19 mouse cellular contexts compared by ENCODE assay signal in the genomic region with DNA sequence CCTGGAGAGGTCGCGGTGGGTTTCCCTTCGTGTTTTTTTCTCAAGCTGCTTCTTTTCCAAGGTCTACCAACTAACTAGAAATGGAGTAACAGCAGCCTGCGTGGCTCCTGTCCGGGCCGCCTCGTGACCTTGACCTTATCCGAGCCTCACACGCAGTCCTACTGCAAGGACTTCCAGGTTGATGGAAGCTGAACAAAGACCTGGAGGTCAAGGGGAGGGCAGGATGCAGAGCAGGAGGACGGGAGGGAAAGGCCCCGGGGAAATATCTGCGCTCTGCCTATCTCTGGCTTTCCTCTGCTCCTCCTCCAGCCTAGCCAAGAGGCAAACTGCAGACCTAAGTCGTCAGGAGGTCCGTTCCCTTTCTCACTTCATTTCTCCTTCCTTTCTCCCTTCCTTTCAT. TPM values are rescaled to one million over a fixed set of nuclear protein-coding genes. Genes with fewer than 3 reads are reported as not detected.
DNase-seq lines count a peak whose midpoint lies in the region; ATAC-seq and TF ChIP-seq lines count a peak whose summit lies in the region.
"Had no signal": no experiment of that assay in that cellular context is flagged by ENCODE, and none has a peak within 500 bp of the region (broad histone marks: within the 10 kb centered on the region; RNA-seq: fewer than 3 reads in every experiment).

No protein-coding gene starts in this region.

- H3K27ac ChIP-seq in forebrain, embryonic 10.5 days, result peak overlapping the region; percentile 13; the same call in 1 of the 2 replicates
- no peak overlapping the region for H3K27ac ChIP-seq in forebrain, embryonic 11.5 days (ENCODE audit: low read depth, low read length)
- H3K27ac ChIP-seq in intestine, embryonic 14.5 days (ENCODE audit: low read depth), result no peak overlapping the region
- no peak overlapping the region for H3K27ac ChIP-seq in intestine, embryonic 15.5 days
- peak overlapping the region; percentile 95 for H3K27ac ChIP-seq in ES-E14 (ENCODE audit: insufficient read depth, low read depth, low read length, poor library complexity, severe bottlenecking)
- no peak overlapping the region for H3K27ac ChIP-seq in hindbrain, embryonic 13.5 days
- H3K27ac ChIP-seq: liver, embryonic 14.5 days; macrophage had no signal

- peak overlapping the region; percentile 11; the same call in 1 of the 2 replicates for H3K4me3 ChIP-seq in forebrain, embryonic 10.5 days
- no peak overlapping the region for H3K4me3 ChIP-seq in forebrain, embryonic 11.5 days (ENCODE audit: low read depth, low read length)
- no peak overlapping the region for H3K4me3 ChIP-seq in intestine, embryonic 14.5 days (ENCODE audit: low read depth, low read length)
- H3K4me3 ChIP-seq in intestine, embryonic 15.5 days (replicated peaks), result no peak overlapping the region
- peak overlapping the region; percentile 49 to 74 for H3K4me3 ChIP-seq in ES-E14 (ENCODE audit: insufficient read depth in 1 of 2, low read depth in 1 of 2, low read length in 2 of 2, poor library complexity in 1 of 2, severe bottlenecking in 1 of 2)
- no peak overlapping the region for H3K4me3 ChIP-seq in hindbrain, embryonic 13.5 days

- no peak overlapping the region for H3K9ac ChIP-seq in forebrain, embryonic 11.5 days (ENCODE audit: low read length)
- H3K9ac ChIP-seq in intestine, embryonic 14.5 days (ENCODE audit: low read length), result no peak overlapping the region
- no peak overlapping the region for H3K9ac ChIP-seq in intestine, embryonic 15.5 days
- peak overlapping the region; percentile 64 for H3K9ac ChIP-seq in ES-E14 (ENCODE audit: insufficient read depth, low read depth, low read length, poor library complexity, severe bottlenecking)
- no peak overlapping the region for H3K9ac ChIP-seq in hindbrain, embryonic 13.5 days
- H3K9ac ChIP-seq: liver, embryonic 14.5 days had no signal

- whole genome bisulfite sequencing in forebrain, embryonic 10.5 days, result 16% methylated on average over 14 of the region's 14 CpGs
- 15% methylated on average over 14 of the region's 14 CpGs for WGBS in forebrain, embryonic 11.5 days
- WGBS in intestine, embryonic 14.5 days, result 10% methylated on average over 14 of the region's 14 CpGs
- WGBS in intestine, embryonic 15.5 days, result 21% methylated on average over 14 of the region's 14 CpGs
- 19% methylated on average over 14 of the region's 14 CpGs for WGBS in hindbrain, embryonic 13.5 days

- in situ Hi-C loops in ES-E14 (cut with MboI; ENCODE audit: low sequenced_read_pairs in 2 of 2, unreplicated experiment in 2 of 2), result no loop called here

- H3K27me3 ChIP-seq in forebrain, embryonic 10.5 days (ENCODE audit: poor library complexity, severe bottlenecking), result peaks cover 46% of the 10 kb centered on the region
- H3K27me3 ChIP-seq in forebrain, embryonic 11.5 days (ENCODE audit: control insufficient read depth, insufficient read depth, low read length), result peaks cover 7% of the 10 kb centered on the region; the same call in 1 of the 2 replicates
- peaks cover 26% of the 10 kb centered on the region for H3K27me3 ChIP-seq in intestine, embryonic 14.5 days (replicated peaks; ENCODE audit: control insufficient read depth, insufficient read depth, low read length)
- peaks cover 11% of the 10 kb centered on the region for H3K27me3 ChIP-seq in intestine, embryonic 15.5 days (replicated peaks)
- peaks cover 38% of the 10 kb centered on the region for H3K27me3 ChIP-seq in hindbrain, embryonic 13.5 days

- no peak for ATAC-seq in forebrain, embryonic 11.5 days (replicated peaks; ENCODE audit: low FRiP score)
- no peak for ATAC-seq in intestine, embryonic 14.5 days (replicated peaks; ENCODE audit: low FRiP score, low TSS enrichment, low read depth)
- no peak for ATAC-seq in intestine, embryonic 15.5 days
- ATAC-seq in hindbrain, embryonic 13.5 days (ENCODE audit: low FRiP score), result no peak
- ATAC-seq: Patski had no signal

- no peaks in the 10 kb centered on the region for H3K9me3 ChIP-seq in forebrain, embryonic 10.5 days
- no peaks in the 10 kb centered on the region for H3K9me3 ChIP-seq in forebrain, embryonic 11.5 days (ENCODE audit: control insufficient read depth, low read length)
- no peaks in the 10 kb centered on the region for H3K9me3 ChIP-seq in intestine, embryonic 14.5 days (ENCODE audit: control insufficient read depth, low read length)
- no peaks in the 10 kb centered on the region for H3K9me3 ChIP-seq in intestine, embryonic 15.5 days
- H3K9me3 ChIP-seq in ES-E14 (ENCODE audit: control insufficient read depth, insufficient read depth, low read depth, low read length), result no peaks in the 10 kb centered on the region
- H3K9me3 ChIP-seq in hindbrain, embryonic 13.5 days, result no peaks in the 10 kb centered on the region

- no peak overlapping the region for H3K4me2 ChIP-seq in forebrain, embryonic 11.5 days (ENCODE audit: low read depth, low read length, severe bottlenecking)
- peak overlapping the region; percentile 20; the same call in 1 of the 2 replicates for H3K4me2 ChIP-seq in intestine, embryonic 14.5 days (ENCODE audit: low read length)
- H3K4me2 ChIP-seq in intestine, embryonic 15.5 days (replicated peaks), result no peak overlapping the region; the same call in 1 of the 2 replicates
- 0 out of 2 replicates have a peak overlapping the region, but pooled peaks have one; percentile 13 for H3K4me2 ChIP-seq in hindbrain, embryonic 13.5 days

- H3K36me3 ChIP-seq in forebrain, embryonic 10.5 days (replicated peaks), result no peaks in the 10 kb centered on the region
- H3K36me3 ChIP-seq in forebrain, embryonic 11.5 days (ENCODE audit: control insufficient read depth, insufficient read depth, low read length), result no peaks in the 10 kb centered on the region
- no peaks in the 10 kb centered on the region for H3K36me3 ChIP-seq in intestine, embryonic 14.5 days (ENCODE audit: control insufficient read depth, insufficient read depth, low read length)
- no peaks in the 10 kb centered on the region for H3K36me3 ChIP-seq in intestine, embryonic 15.5 days
- H3K36me3 ChIP-seq in ES-E14 (ENCODE audit: control insufficient read depth, insufficient read depth, low read length, poor library complexity, severe bottlenecking), result no peaks in the 10 kb centered on the region; the same call in 1 of the 2 replicates
- H3K36me3 ChIP-seq in hindbrain, embryonic 13.5 days, result no peaks in the 10 kb centered on the region

- no peak for DNase-seq in forebrain, embryonic 10.5 days (ENCODE audit: extremely low spot score, low spot score)
- no peak for DNase-seq in forebrain, embryonic 11.5 days (ENCODE audit: low spot score)
- no peak for DNase-seq in intestine, embryonic 14.5 days (ENCODE audit: low spot score)
- DNase-seq in ES-E14 (ENCODE audit: low read depth, low spot score), result no peak
- DNase-seq in urinary bladder, postnatal 10 days (ENCODE audit: low spot score), result no peak
- no peak for DNase-seq in cerebellum, postnatal 4 days (ENCODE audit: low spot score in 2 of 2)
- DNase-seq: B cell, adult 2 months; cerebellum, postnatal 10 days; kidney, adult 18-20 months; layer of hippocampus, postnatal 36 days; spleen, adult 18-20 months had no signal

- H3K4me1 ChIP-seq in forebrain, embryonic 10.5 days, result peaks cover 35% of the 10 kb centered on the region
- H3K4me1 ChIP-seq in forebrain, embryonic 11.5 days (replicated peaks; ENCODE audit: control insufficient read depth, insufficient read depth, low read length), result no peaks in the 10 kb centered on the region; the same call in 1 of the 2 replicates
- H3K4me1 ChIP-seq in intestine, embryonic 14.5 days (replicated peaks; ENCODE audit: control insufficient read depth, insufficient read depth, low read length), result 0 out of 2 replicates have a peak, but pooled peaks cover 4% of the 10 kb centered on the region
- no peaks in the 10 kb centered on the region for H3K4me1 ChIP-seq in intestine, embryonic 15.5 days (replicated peaks)
- H3K4me1 ChIP-seq in ES-E14 (ENCODE audit: control insufficient read depth in 2 of 2, insufficient read depth in 2 of 2, low read length in 2 of 2, poor library complexity in 1 of 2), result peaks cover 8 to 21% of the 10 kb centered on the region in 2 experiments
- H3K4me1 ChIP-seq in hindbrain, embryonic 13.5 days (replicated peaks), result peaks cover 7% of the 10 kb centered on the region; the same call in 1 of the 2 replicates

TF ChIP-seq in ES-E14, 5 proteins besides CTCF, POLR2A, EP300 and RAD21:
- no peak for TF ChIP-seq HCFC1 (IDR thresholded peaks at IDR 0.05; ENCODE audit: borderline replicate concordance, insufficient read depth, low read length)
- TF ChIP-seq ZC3H11A (IDR thresholded peaks at IDR 0.05; ENCODE audit: borderline replicate concordance, low read depth, low read length), result no peak
- 0 out of 2 replicates have a peak, but pooled peaks have one; percentile 9 for TF ChIP-seq CHD2 (IDR thresholded peaks at IDR 0.05; ENCODE audit: low read depth, low read length)

RNA-seq across cellular contexts. Expression of gene Dmrt1, which starts 18.9 kb away (rescaled TPM):
- 0.53 and 0.61 TPM in 2 replicates for polyA plus RNA-seq in forebrain, embryonic 10.5 days (2016; fragmentation: Nextera tagmentation; extraction: Ambion mirVana)
- 0.95 and 1.0 TPM in 2 replicates for polyA plus RNA-seq in forebrain, embryonic 11.5 days (2014; fragmentation: Nextera tagmentation; extraction: Ambion mirVana)
- not detected in 2 replicates for polyA plus RNA-seq in intestine, embryonic 14.5 days (2014; fragmentation: Nextera tagmentation; extraction: Ambion mirVana)
- polyA plus RNA-seq in intestine, embryonic 15.5 days (2015; fragmentation: Nextera tagmentation; extraction: Ambion mirVana), result not detected in 2 replicates
- total RNA-seq in ES-E14 (2012; rRNA removed), result 7.9 and 12.3 TPM in 2 replicates
- not detected in 2 replicates for polyA plus RNA-seq in hindbrain, embryonic 13.5 days (2015; fragmentation: Nextera tagmentation; extraction: Ambion mirVana)
- total RNA-seq: gastrocnemius, adult 18-20 months; layer of hippocampus, postnatal 36 days; monocyte, adult 5-6 weeks had no signal
- polyA plus RNA-seq: liver, embryonic 14.5 days; macrophage; Patski; thymus, postnatal 0 days had no signal

Comparison
In these comparisons a context has a peak if more than half of its experiments do, and no peak if none do; other contexts are left out.
1. H3K27ac ChIP-seq: peak in forebrain, embryonic 10.5 days (single experiment) and ES-E14 (single experiment); none in forebrain, embryonic 11.5 days (single experiment), intestine, embryonic 14.5 days (single experiment), intestine, embryonic 15.5 days (single experiment) and hindbrain, embryonic 13.5 days (single experiment).
2. H3K4me3 ChIP-seq: peak in forebrain, embryonic 10.5 days (single experiment) and ES-E14 (2 of 2); none in forebrain, embryonic 11.5 days (single experiment), intestine, embryonic 14.5 days (single experiment), intestine, embryonic 15.5 days (single experiment) and hindbrain, embryonic 13.5 days (single experiment).
3. H3K4me2 ChIP-seq: peak in intestine, embryonic 14.5 days (single experiment) and hindbrain, embryonic 13.5 days (single experiment); none in forebrain, embryonic 11.5 days (single experiment) and intestine, embryonic 15.5 days (single experiment).